Mouse (Mus musculus) bone marrow, adult 2 months (tissue): ENCODE measurements at regions not wholly inside any gene's neighbourhood (a gene's known extent, or its start where the extent isn't known, plus 50 kb on each side); places are given as distances from the start of the nearest gene placed in this dataset.
A peak's percentile ranks its signal among the peaks of the same experiment; 100 is the strongest.

Experiments
- H3K27ac ChIP-seq: fragments of 200-500 bp; 2 replicates; pipeline ENCODE4 v1.5.1; 2012; ENCODE audit warnings: low read depth, mild to moderate bottlenecking, control low read depth, inconsistent platforms, low read length; ENCODE audit not compliant: control insufficient read depth, poor library complexity, insufficient read depth
- H3K4me1 ChIP-seq: fragments of 200-500 bp; 2 replicates; pipeline ENCODE4 v1.6.1; 2011; ENCODE audit warnings: low read length; ENCODE audit not compliant: control insufficient read depth, insufficient read depth
- H3K4me3 ChIP-seq: fragments of 200-500 bp; replicated peaks from 2 replicates; pipeline ENCODE3; 2011; ENCODE audit warnings: mild to moderate bottlenecking, low read depth, low read length, control low read depth; ENCODE audit not compliant: control insufficient read depth
- CTCF ChIP-seq: fragments of 200-500 bp; IDR thresholded peaks from 2 replicates; pipeline ENCODE4 v1.5.1; 2011; ENCODE audit warnings: low read length, control low read depth; ENCODE audit not compliant: control insufficient read depth, insufficient read depth
- POLR2A ChIP-seq: fragments of 200-500 bp; IDR thresholded peaks from 2 replicates; pipeline ENCODE4 v1.6.1; 2011; ENCODE audit warnings: low read depth, mild to moderate bottlenecking, control low read depth, low read length, borderline replicate concordance; ENCODE audit not compliant: control insufficient read depth
- WGBS: fragments of 180-500 bp; shearing (Covaris S2); methylation state at CpG from one replicate; pipeline ENCODE4 v1.1.7; 2018; 5-methylcytosine and 5-hydroxymethylcytosine counted together

DNA sequence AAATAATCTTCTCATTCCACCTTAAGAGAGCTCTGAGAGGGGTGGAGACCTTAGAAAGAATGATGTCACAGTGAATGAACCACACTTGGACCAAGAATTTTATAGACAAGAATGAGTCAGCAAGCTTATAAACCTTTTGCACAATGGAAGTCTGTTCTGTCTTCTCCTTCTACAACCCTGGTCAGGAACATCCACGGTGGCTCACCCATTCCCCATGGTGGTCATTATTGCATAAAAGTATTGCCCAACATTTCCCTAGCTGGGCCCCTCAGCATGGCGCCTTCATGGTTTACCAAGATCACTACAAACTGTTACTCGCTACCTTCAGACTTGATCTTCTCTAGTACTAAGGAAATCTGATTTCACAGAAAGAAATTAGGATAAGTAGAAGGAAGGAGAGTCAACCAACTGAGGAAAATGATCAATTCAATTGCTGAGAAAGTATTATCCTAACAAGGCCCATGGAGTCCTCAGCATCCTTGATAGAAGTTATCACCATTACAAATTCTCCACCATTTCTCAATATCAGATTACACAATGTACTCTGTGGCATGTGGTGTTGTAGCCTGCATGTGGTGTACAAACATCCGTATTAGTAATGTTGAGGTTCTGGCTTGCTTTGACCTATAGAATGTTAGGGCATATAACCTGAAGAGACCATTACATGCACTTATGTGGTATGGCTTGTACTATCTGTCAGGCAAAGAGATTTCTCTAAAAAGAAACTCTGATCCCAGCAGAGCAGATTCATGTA is 165.1 kb upstream of the Serpine2 start:
- Histone ChIP-seq H3K4me1 (peaks cover 6% of the 10 kb centered on the region), H3K4me3 (no peak overlapping the region), H3K27ac (no peak overlapping the region)
- TF ChIP-seq CTCF = no peak
- TF ChIP-seq POLR2A = no peak
- 45% methylated on average over 4 of the region's 4 CpGs for WGBS

DNA sequence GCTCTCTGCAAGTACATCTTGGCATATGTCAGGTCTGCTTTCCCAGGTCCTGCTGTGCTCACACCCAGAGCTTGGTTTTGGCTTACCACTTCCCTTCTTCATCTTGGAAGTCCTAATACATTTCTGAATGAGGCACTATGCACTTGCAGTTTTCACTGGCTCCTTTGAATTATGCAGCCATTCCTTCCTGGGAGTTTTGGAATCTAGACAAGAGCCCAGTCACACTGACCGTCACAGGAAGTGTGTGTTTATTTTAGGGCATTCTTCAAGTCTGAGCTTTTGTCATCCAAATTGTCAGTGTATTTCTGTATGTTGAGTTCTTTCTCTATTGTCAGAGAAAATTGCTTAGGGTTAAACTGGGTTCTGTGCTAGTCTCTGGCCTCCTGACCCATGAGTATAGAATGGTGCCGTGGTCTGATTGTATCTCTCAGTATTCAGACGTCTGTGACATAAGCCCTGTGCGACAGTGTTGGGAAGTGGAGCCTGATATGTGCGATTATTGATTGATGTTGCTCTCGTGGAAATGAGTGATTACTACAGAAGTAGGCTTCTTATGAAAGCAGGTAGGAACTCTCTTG is 162.6 kb upstream of the Serpine2 start:
- Histone ChIP-seq H3K4me3 (no peak overlapping the region), H3K27ac (no peak overlapping the region), H3K4me1 (peaks cover 1% of the 10 kb centered on the region)
- TF ChIP-seq CTCF (no peak), POLR2A (no peak)
- 63% methylated on average over 6 of the region's 6 CpGs for WGBS

- TF ChIP-seq CTCF (no peak), POLR2A (no peak)
- Histone ChIP-seq H3K27ac (no peak overlapping the region), H3K4me3 (no peak overlapping the region), H3K4me1 (peaks cover 1% of the 10 kb centered on the region)
- WGBS = 51% methylated on average over 3 of the region's 3 CpGs
Observed at GRCm38 (mm10) chr1:80021866-80022265, 160.9 kb upstream of the Serpine2 start.

DNA sequence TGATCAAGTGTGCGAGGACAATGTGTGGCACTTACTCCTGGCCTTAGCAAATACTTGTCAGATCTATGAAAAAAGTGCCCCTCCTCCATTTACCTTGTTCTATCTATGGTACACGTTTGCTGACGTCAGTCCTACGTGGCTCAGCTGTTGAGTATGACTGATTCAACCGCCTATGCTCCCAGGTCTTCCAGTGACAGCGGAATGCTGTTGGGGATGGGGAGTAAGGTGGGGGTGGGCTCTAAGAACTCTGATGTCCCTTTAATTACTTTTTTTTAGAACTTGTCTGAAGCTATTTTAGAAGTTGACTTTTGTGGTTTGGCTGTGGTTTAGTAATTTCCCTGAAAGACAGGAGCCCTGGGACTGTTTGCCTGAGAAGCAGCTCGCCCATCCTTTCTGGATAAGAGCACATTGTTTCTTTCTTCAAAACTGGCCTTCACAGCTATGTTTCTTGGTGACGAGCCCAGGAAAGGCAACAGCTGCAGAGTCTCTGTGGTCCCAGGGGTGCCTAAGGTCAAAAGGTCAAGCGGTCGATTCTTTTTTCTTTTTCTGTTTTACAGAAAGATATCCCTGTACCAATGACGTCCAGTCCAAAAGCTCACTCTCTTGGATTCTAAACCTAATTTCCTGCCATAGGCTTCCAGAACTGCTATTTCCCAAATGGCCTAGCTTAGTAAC is 157.5 kb upstream of the Serpine2 start:
- no peak overlapping the region for H3K4me3 ChIP-seq
- H3K27ac ChIP-seq = no peak overlapping the region
- TF ChIP-seq CTCF (no peak), POLR2A (no peak)
- H3K4me1 ChIP-seq = no peaks in the 10 kb centered on the region; the same call in 1 of the 2 replicates
- WGBS = 37% methylated on average over 11 of the region's 11 CpGs

GRCm38 (mm10) chr1:80015474-80015873 is 154.5 kb upstream of the Serpine2 start:
- Histone ChIP-seq H3K4me1 (no peaks in the 10 kb centered on the region; the same call in 1 of the 2 replicates), H3K27ac (no peak overlapping the region), H3K4me3 (no peak overlapping the region)
- WGBS = 13% methylated on average over 5 of the region's 5 CpGs
- TF ChIP-seq CTCF = no peak
- TF ChIP-seq POLR2A = no peak

- WGBS = 89% methylated on average over 2 of the region's 2 CpGs
- H3K4me1 ChIP-seq = no peaks in the 10 kb centered on the region; the same call in 1 of the 2 replicates
- no peak overlapping the region for H3K4me3 ChIP-seq
- no peak overlapping the region for H3K27ac ChIP-seq
- TF ChIP-seq CTCF (no peak), POLR2A (no peak)
Observed at GRCm38 (mm10) chr1:80014586-80014985, 153.6 kb upstream of the Serpine2 start.

DNA sequence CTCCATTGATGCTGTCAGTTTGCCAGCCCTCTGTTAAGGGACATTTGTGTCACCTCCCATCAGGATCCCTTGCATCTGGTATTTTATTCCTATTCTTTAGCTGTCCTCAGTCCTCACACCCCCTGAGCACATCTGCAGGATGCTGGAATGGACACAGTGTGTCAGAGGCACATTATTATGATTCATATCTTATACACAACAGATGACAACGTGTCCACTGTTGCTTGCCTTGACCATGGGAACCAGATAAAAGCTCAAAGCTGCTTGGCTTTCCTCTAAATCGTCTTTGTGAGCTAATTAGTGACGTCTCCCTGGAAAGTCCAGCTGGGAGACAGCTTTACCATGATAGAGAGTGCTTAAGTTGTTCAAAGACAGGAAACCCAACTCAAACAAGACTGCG is 149.7 kb upstream of the Serpine2 start:
- Histone ChIP-seq H3K4me3 (no peak overlapping the region), H3K4me1 (no peaks in the 10 kb centered on the region; the same call in 1 of the 2 replicates), H3K27ac (no peak overlapping the region)
- no peak for TF ChIP-seq CTCF
- no peak for TF ChIP-seq POLR2A
- 66% methylated on average over 4 of the region's 4 CpGs for WGBS

DNA sequence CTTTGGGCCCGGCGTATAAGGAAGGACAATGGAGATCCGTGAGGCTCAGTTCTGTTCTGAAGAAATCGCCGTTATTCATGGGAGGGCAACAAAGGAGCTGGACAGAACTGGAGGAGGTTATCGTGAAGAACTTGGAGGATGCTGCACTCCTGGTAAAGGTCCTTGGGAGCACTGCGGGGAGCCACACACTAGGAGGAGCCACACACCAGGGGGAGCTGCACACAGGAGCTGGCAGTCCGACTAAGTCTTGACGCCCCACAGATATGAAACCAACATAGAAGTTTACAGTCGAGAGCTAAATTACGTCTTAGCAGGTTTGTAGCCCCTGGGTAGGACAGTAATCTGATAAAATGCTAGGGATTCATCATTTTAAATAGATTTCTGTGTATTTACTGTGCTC is 138.1 kb upstream of the Serpine2 start:
- no peak overlapping the region for H3K4me3 ChIP-seq
- TF ChIP-seq POLR2A = no peak
- peak; percentile 54 for TF ChIP-seq CTCF
- no peaks in the 10 kb centered on the region for H3K4me1 ChIP-seq
- no peak overlapping the region for H3K27ac ChIP-seq
- 63% methylated on average over 11 of the region's 11 CpGs for WGBS

DNA sequence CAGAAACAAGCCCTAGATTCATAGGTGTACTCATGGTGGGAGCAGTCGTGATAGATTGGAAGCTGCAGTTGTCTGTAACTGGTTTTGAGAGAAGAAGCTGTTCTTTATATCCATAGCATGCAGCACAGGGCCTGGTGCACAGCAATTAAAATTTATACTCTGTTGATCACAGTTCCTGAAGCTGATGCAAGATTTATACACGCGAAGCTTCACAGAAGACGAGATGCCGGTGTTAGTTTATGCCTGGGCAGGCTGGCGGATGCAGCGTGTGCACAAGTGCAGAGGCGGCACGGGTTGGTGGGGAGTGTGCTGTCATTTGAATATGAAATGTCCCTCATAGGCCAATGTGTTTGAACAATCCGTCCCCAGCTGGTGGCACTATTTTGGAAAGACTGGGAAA is 136.9 kb upstream of the Serpine2 start:
- H3K4me1 ChIP-seq = no peaks in the 10 kb centered on the region; the same call in 1 of the 2 replicates
- H3K4me3 ChIP-seq = no peak overlapping the region
- WGBS = 84% methylated on average over 10 of the region's 10 CpGs
- TF ChIP-seq POLR2A (no peak), CTCF (no peak)
- no peak overlapping the region for H3K27ac ChIP-seq
